Mouse (Mus musculus) spleen, postnatal 4 days (tissue): ENCODE data around the gene Olfr873.
"Not testable (repeated sequence)": the region's sequence is repeated elsewhere in the genome, so short reads cannot be mapped to it uniquely, and the experiment has no call there.

ENCODE experiments used
- DNase-seq, 2 experiments: peaks; one replicate each; pipeline ENCODE4 v3.0.0; 2022; ENCODE audit warnings: low spot score in 2 of 2

Gene Olfr873

GRCm38 (mm10) chr9:20298232-20298631, at the start of gene Olfr873:
TSS of gene Olfr873 (plus strand) at chr9:20298532.
- DNase-seq = no peak

GRCm38 (mm10) chr9:20282051-20282450, 16.3 kb upstream of the Olfr873 start, which contains the start of gene Olfr39:
TSS of gene Olfr39 (plus strand) at chr9:20282351.
- DNase-seq = no peak

- DNase-seq = not testable (repeated sequence)
Measured at GRCm38 (mm10) chr9:20295562-20295961, 2.8 kb upstream of the Olfr873 start.

GRCm38 (mm10) chr9:20335994-20336393, 37.7 kb downstream of the Olfr873 start, which contains the start of gene Olfr18:
TSS of gene Olfr18 (minus strand) at chr9:20336094.
- no peak for DNase-seq

- DNase-seq = no peak
Measured at GRCm38 (mm10) chr9:20348501-20348900, 50.2 kb downstream of the Olfr873 start.
